Mouse (Mus musculus) embryo, embryonic 10.5 days (tissue): ENCODE data around the gene Usp17lc.
"Not testable (repeated sequence)": the region's sequence is repeated elsewhere in the genome, so short reads cannot be mapped to it uniquely, and the experiment has no call there.

Experiments used
- DNase-seq: peaks from one replicate; pipeline ENCODE4 v3.0.0-alpha.2; 2015; ENCODE audit warnings: low spot score

Usp17lc gene

GRCm38 (mm10) chr7:103414772-103415171 lies at the start of gene Usp17lc:
Gene Usp17lc (plus strand): TSS chr7:103415072.
- not testable (repeated sequence) for DNase-seq

- no peak for DNase-seq
Measured at GRCm38 (mm10) chr7:103386077-103386476, 28.8 kb upstream of the Usp17lc start, which contains the start of gene Olfr603. Gene Olfr603 (minus strand): TSS chr7:103386177.

- no peak for DNase-seq
Measured at GRCm38 (mm10) chr7:103397758-103398157, 17.1 kb upstream of the Usp17lc start.

GRCm38 (mm10) chr7:103398981-103399380 lies 15.9 kb upstream of the Usp17lc start:
- DNase-seq, result no peak

GRCm38 (mm10) chr7:103406521-103407055 lies 8.3 kb upstream of the Usp17lc start:
- DNase-seq, result not testable (repeated sequence)

GRCm38 (mm10) chr7:103445339-103445738 lies 30.5 kb downstream of the Usp17lc start, which contains the start of gene Olfr605:
Gene Olfr605 (minus strand): TSS chr7:103445439.
- DNase-seq, result no peak

GRCm38 (mm10) chr7:103448746-103449145 lies 33.9 kb downstream of the Usp17lc start, which contains the start of gene Olfr606:
Gene Olfr606 (plus strand): TSS chr7:103449046.
- no peak for DNase-seq

GRCm38 (mm10) chr7:103460590-103460989 lies 45.7 kb downstream of the Usp17lc start:
- DNase-seq, result no peak
